In the genomic region with DNA sequence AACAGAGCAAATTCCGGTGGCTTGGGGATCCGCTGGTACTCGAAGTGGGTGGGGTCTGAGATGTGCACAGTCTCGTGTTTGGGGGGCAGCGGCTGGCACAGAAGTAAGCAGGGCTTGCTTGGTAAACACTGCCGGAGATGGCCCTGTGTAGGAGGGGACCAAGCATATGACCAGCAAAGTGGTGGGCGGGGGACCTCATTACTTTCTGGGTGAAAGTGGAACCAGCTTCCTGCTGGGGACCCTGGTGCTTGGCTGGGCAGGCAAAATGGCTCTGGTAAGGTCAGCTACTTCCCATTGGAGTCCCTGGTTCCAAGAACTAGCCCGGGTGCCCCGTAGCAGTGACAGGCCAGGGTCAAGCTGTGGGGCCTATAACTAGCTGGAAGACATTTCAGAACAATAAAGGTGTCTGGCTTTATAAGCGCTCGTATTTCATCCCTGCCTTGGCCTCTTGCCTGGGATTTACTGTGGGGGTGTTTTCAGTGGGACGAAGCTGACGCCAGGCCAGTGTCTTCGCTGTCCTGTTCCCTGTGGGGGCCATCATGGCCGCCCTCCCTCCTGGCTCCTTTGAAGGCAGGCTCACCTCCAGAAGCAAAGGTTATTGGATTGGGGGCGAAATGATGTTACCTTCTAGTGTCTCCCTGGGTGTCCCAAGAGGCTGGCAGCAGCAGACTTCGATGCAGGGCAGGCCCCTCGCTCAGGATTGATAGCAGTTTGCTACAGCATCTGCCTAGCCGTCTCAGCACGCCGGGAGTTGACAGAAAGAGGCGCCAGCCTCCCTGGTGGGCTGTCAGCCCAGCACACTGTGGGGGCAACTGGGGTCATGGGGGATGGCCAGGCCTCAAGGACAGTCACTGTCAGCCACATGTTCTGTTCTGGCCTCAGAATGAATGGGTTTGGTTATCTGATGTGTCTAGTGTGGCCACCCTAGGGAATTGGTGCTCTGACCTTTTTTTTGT, we compare ENCODE assay signal across 12 mouse cellular contexts.
DNase-seq lines count a peak whose midpoint lies in the region; ATAC-seq and TF ChIP-seq lines count a peak whose summit lies in the region.
"Had no signal": no experiment of that assay in that cellular context is flagged by ENCODE, and none has a peak within 500 bp of the region (broad histone marks: within the 10 kb centered on the region; RNA-seq: fewer than 3 reads in every experiment).

No protein-coding gene starts in this region.

- H3K27me3 ChIP-seq in heart, embryonic 13.5 days (replicated peaks), result 0 out of 2 replicates have a peak, but pooled peaks cover 10% of the 10 kb centered on the region
- no peaks in the 10 kb centered on the region for H3K27me3 ChIP-seq in spleen, adult 2 months (ENCODE audit: control insufficient read depth, insufficient read depth, low read length)
- peaks cover 7% of the 10 kb centered on the region; the same call in 1 of the 2 replicates for H3K27me3 ChIP-seq in kidney, embryonic 16.5 days (ENCODE audit: insufficient read depth, low read length)
- H3K27me3 ChIP-seq in neural tube, embryonic 13.5 days, result no peaks in the 10 kb centered on the region
- H3K27me3 ChIP-seq: embryonic facial prominence, embryonic 12.5 days had no signal

- TF ChIP-seq POLR2A in spleen, adult 2 months (IDR thresholded peaks at IDR 0.05; ENCODE audit: low read depth, low read length), result no peak

- no peak for ATAC-seq in heart, embryonic 13.5 days (ENCODE audit: extremely low read depth, insufficient number of reproducible peaks, low FRiP score, low TSS enrichment)
- peak; percentile 5; the same call in 1 of the 2 replicates for ATAC-seq in kidney, embryonic 16.5 days (ENCODE audit: low FRiP score, low TSS enrichment)
- no peak for ATAC-seq in neural tube, embryonic 13.5 days (ENCODE audit: low read depth)
- ATAC-seq: CD4-positive, CD25-positive, alpha-beta regulatory T cell, adult 4 months had no signal

- TF ChIP-seq CTCF in spleen, adult 2 months (IDR thresholded peaks at IDR 0.05; ENCODE audit: extremely low read depth, insufficient read depth, insufficient read length, insufficient replicate concordance), result no peak

- H3K9me3 ChIP-seq in heart, embryonic 13.5 days, result no peaks in the 10 kb centered on the region
- H3K9me3 ChIP-seq in kidney, embryonic 16.5 days (ENCODE audit: low read length), result no peaks in the 10 kb centered on the region
- H3K9me3 ChIP-seq in neural tube, embryonic 13.5 days, result no peaks in the 10 kb centered on the region
- H3K9me3 ChIP-seq: embryonic facial prominence, embryonic 12.5 days had no signal

- H3K27ac ChIP-seq in heart, embryonic 13.5 days (replicated peaks), result peak overlapping the region; percentile 42
- 0 out of 2 replicates have a peak overlapping the region, but pooled peaks have one; percentile 1 for H3K27ac ChIP-seq in spleen, adult 2 months (ENCODE audit: insufficient read depth, low read length)
- peak overlapping the region; percentile 55 for H3K27ac ChIP-seq in kidney, embryonic 16.5 days (ENCODE audit: low read length)
- peak overlapping the region; percentile 87 for H3K27ac ChIP-seq in neural tube, embryonic 13.5 days (replicated peaks)
- H3K27ac ChIP-seq: embryonic facial prominence, embryonic 12.5 days had no signal

- peaks cover 94% of the 10 kb centered on the region for H3K4me1 ChIP-seq in heart, embryonic 13.5 days
- H3K4me1 ChIP-seq in spleen, adult 2 months (ENCODE audit: control insufficient read depth, insufficient read depth, insufficient read length), result no peaks in the 10 kb centered on the region
- H3K4me1 ChIP-seq in kidney, embryonic 16.5 days (ENCODE audit: insufficient read depth, low read length), result peaks cover 72% of the 10 kb centered on the region
- H3K4me1 ChIP-seq in neural tube, embryonic 13.5 days (replicated peaks), result peaks cover 97% of the 10 kb centered on the region

- H3K9ac ChIP-seq in heart, embryonic 13.5 days, result peak overlapping the region; percentile 52
- 0 out of 2 replicates have a peak overlapping the region, but pooled peaks have one; percentile 2 for H3K9ac ChIP-seq in kidney, embryonic 16.5 days (replicated peaks; ENCODE audit: low read length)
- peak overlapping the region; percentile 54 for H3K9ac ChIP-seq in neural tube, embryonic 13.5 days
- H3K9ac ChIP-seq: embryonic facial prominence, embryonic 12.5 days had no signal

- H3K36me3 ChIP-seq in heart, embryonic 13.5 days, result no peaks in the 10 kb centered on the region
- no peaks in the 10 kb centered on the region for H3K36me3 ChIP-seq in spleen, adult 2 months (ENCODE audit: control insufficient read depth, insufficient read depth, low read length)
- no peaks in the 10 kb centered on the region for H3K36me3 ChIP-seq in kidney, embryonic 16.5 days (ENCODE audit: insufficient read depth, low read length)
- no peaks in the 10 kb centered on the region for H3K36me3 ChIP-seq in neural tube, embryonic 13.5 days
- H3K36me3 ChIP-seq: embryonic facial prominence, embryonic 12.5 days had no signal

- DNase-seq in heart, adult 18-20 months, result no peak
- DNase-seq in spleen, adult 2 months (ENCODE audit: low read depth in 1 of 2, low spot score in 2 of 2), result no peak
- no peak for DNase-seq in spleen, postnatal 14 days (ENCODE audit: low spot score in 2 of 2)
- DNase-seq in cerebellum, adult 11-12 months, result no peak
- DNase-seq in thymus, postnatal 4 days, result no peak
- DNase-seq: adrenal gland, postnatal 10 days; heart, postnatal 10 days had no signal

- no peak overlapping the region for H3K4me3 ChIP-seq in heart, embryonic 13.5 days
- H3K4me3 ChIP-seq in spleen, adult 2 months (ENCODE audit: extremely low read depth, insufficient read depth, insufficient read length), result no peak overlapping the region
- H3K4me3 ChIP-seq in kidney, embryonic 16.5 days (ENCODE audit: low read length), result no peak overlapping the region
- H3K4me3 ChIP-seq in neural tube, embryonic 13.5 days, result no peak overlapping the region
- H3K4me3 ChIP-seq: embryonic facial prominence, embryonic 12.5 days had no signal

- 55% methylated on average over 22 of the region's 22 CpGs for WGBS in heart, embryonic 13.5 days
- WGBS in spleen, adult 2 months, result 82% methylated on average over 22 of the region's 22 CpGs
- WGBS in kidney, embryonic 16.5 days, result 21% methylated on average over 22 of the region's 22 CpGs
- 19% methylated on average over 22 of the region's 22 CpGs for WGBS in neural tube, embryonic 13.5 days

- H3K4me2 ChIP-seq in heart, embryonic 13.5 days, result no peak overlapping the region
- peak overlapping the region; percentile 7 for H3K4me2 ChIP-seq in kidney, embryonic 16.5 days (replicated peaks; ENCODE audit: low read depth, low read length)
- no peak overlapping the region for H3K4me2 ChIP-seq in neural tube, embryonic 13.5 days
- H3K4me2 ChIP-seq: embryonic facial prominence, embryonic 12.5 days had no signal

Comparison
In these comparisons a context has a peak if more than half of its experiments do, and no peak if none do; other contexts are left out.
1. H3K27ac ChIP-seq: peak in every context shown above with its lines; median percentile 87 in neural tube, embryonic 13.5 days; 55 in kidney, embryonic 16.5 days; 42 in heart, embryonic 13.5 days; 1 in spleen, adult 2 months.
2. H3K9ac ChIP-seq: peak in every context shown above with its lines; median percentile 54 in neural tube, embryonic 13.5 days; 52 in heart, embryonic 13.5 days; 2 in kidney, embryonic 16.5 days.